Mouse (Mus musculus): ENCODE measurements at regions not wholly inside any gene's neighbourhood (a gene's known extent, or its start where the extent isn't known, plus 50 kb on each side); places are given as distances from the start of the nearest gene placed in this dataset.

DNA sequence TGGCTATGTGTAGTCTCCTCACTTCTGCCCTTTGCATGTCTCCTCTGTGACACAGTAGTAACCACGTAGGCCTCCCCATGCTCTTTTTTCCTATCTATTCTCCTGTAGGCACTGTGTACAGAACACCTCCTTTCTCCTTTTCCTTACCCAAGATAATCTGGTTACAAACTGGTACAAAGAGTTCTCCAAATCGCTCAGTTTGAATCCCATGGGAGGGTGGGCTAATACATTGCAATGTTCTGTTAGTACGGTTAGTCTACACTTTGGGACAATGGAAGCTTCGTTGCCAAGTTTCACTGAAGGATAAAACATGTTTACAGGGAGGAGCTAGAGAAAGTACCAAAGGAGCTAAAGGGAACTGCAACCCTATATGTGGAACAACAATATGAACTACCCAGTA lies 145.2 kb downstream of the Nrip1 start:
- TF ChIP-seq CTCF (conservative IDR thresholded peaks at IDR 0.05; ENCODE audit: low read length) (no peak), POU5F1 (IDR thresholded peaks at IDR 0.05; ENCODE audit: borderline replicate concordance, low read length) (no peak)
